Mouse (Mus musculus) ES-E14 (cell line): Measurements from ENCODE around the gene Lap3.

Experiments used
- CHD2 ChIP-seq: IDR thresholded peaks from 2 replicates; pipeline ENCODE4 v1.6.1; 2014; ENCODE audit warnings: mild to moderate bottlenecking, low read depth, low read length, inconsistent platforms
- MAFK ChIP-seq: IDR thresholded peaks from 2 replicates; pipeline ENCODE4 v1.6.1; 2014; ENCODE audit warnings: mild to moderate bottlenecking, low read depth, low read length, inconsistent platforms; ENCODE audit not compliant: insufficient read depth

DNA sequence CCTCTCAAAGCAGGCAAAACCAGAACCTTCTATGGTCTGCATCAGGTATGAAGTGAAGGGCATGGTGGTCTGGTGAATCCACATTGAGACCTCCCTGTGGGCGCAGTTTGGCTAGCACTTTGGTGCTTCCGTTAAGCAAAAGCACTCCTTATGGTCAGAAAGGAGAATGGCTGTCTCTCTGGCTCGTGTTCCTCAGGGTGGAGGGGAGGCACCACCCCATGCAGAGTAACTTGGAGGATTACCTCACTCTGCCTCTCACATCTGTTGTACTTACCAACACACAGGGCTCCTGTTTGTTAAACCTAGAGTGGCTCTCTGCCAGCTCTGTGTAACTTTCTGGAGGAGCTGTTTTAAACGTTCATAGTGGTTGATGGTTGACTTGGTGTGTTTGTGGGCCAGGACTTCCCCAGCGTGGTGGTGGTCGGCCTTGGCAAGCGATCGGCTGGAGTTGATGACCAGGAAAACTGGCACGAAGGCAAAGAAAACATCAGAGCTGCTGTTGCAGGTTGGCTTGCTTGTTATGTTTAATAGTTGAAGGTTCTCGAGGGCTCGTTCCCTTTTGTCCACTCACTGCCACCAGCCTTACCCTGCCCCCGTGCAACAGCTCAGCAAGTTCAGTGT, 3.9 kb downstream of the Lap3 start:
- TF ChIP-seq CHD2 (no peak), MAFK (no peak)
